Mouse (Mus musculus) spleen, postnatal 14 days (tissue): ENCODE data around the gene Gm5089.

Experiments
- DNase-seq, 2 experiments: peaks; one replicate each; pipeline ENCODE4 v3.0.0; 2021 to 2022; ENCODE audit warnings: low spot score in 2 of 2

Gene Gm5089

GRCm38 (mm10) chr14:122386281-122387130, 64.4 kb downstream of the Gm5089 start:
- no peak for DNase-seq

GRCm38 (mm10) chr14:122385758-122386157, 65.2 kb downstream of the Gm5089 start:
- DNase-seq, result no peak

GRCm38 (mm10) chr14:122385238-122385534, 65.7 kb downstream of the Gm5089 start:
- DNase-seq, result no peak
